Mouse (Mus musculus) cerebellum, adult 18-20 months (tissue): ENCODE measurements at regions not wholly inside any gene's neighbourhood (a gene's known extent, or its start where the extent isn't known, plus 50 kb on each side); places are given as distances from the start of the nearest gene placed in this dataset.

Experiments
- DNase-seq, 2 experiments: peaks; one replicate each; pipeline ENCODE4 v3.0.0; 2021

GRCm38 (mm10) chr10:25029387-25029915 lies 102.2 kb upstream of the Arg1 start:
- no peak for DNase-seq

GRCm38 (mm10) chr10:25023601-25024157 lies 96.4 kb upstream of the Arg1 start:
- peak; percentile 74 to 78 for DNase-seq

GRCm38 (mm10) chr10:25023044-25023540 lies 95.8 kb upstream of the Arg1 start:
- no peak for DNase-seq

DNA sequence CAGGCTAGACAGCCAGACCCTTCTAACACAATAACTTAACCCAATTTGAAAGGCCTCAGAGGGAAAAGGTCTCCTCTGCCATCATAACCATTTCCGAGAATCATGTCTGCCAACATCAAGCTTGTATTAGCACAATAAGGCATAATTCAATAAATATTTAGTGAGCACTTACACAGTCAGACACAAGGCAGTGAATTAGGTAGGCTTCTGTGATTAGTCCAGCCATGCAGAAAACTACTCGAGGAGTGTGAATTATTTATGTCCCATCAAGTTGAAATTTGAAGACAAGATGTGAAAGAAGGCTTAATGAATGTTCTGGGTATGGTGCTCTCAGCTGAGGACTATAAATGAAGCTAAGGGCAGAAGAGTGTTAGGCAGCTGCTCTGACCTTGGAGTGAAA lies 91.7 kb upstream of the Arg1 start:
- no peak for DNase-seq

DNA sequence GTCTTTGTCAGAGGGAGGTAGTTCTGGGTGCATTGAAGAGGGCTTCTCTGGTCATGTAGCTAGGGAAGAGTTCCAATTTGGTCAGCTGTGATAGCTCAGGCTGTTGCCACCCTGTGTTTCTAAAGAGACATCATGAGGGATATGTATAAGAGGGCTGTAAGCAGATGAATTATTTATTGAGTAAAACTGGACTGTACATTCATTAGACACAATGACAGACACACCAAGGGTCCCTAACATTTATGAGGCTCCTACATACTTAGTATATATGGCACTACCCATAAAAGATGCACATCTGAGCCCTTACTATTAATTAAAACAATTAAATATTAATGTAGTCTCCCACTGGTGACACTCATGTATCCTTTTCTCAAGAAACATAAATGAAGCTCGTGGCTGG lies 90.6 kb upstream of the Arg1 start:
- DNase-seq = no peak

DNA sequence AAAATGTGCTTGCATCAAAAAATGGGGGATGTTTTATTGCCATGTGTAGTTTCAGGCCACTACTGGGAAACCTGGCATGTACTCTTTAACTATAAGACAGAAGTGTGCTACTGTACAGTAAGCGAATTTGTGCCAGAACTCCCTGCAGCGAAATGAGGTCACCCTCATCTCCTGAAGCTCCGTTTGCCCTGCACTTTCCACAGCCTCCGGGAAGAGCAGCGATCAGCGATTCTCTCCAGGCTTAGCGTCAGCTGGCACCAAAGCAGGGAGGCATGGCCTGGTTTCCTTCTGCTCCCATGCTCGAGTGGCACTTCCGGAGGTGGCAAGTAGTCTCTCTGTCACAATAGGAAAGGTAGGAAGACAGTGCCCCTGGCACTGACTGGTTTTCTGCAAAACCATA lies 88.8 kb upstream of the Arg1 start:
- peak; percentile 91 to 97 for DNase-seq

GRCm38 (mm10) chr10:25012129-25012528 lies 84.8 kb upstream of the Arg1 start:
- DNase-seq = no peak

- no peak for DNase-seq
Observed at GRCm38 (mm10) chr10:25001299-25001698, 74.0 kb upstream of the Arg1 start.

GRCm38 (mm10) chr10:25000231-25001222 lies 73.2 kb upstream of the Arg1 start:
- DNase-seq = no peak

GRCm38 (mm10) chr10:24999807-25000206 lies 72.5 kb upstream of the Arg1 start:
- no peak for DNase-seq

DNA sequence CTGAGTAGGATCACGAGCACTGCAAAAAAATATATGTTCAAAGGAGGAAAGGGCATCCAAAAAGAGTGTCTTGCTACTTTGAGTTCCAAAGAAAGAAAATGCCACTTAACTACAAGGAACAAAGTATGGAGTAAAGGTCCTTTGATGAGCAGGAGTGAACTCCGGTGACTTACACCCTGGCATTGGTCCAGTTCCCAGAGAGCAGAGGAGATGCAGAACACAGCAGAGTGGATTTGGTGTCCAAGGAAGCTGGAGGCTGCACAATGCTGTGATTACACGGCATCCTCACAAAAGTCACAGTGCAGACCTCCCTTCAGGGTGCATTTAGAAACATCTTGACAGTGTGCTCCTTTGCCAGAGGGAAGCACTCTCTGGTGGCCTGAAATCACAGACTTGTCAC lies 70.4 kb upstream of the Arg1 start:
- DNase-seq = peak in 1 of 2 experiments; percentile 37

GRCm38 (mm10) chr10:24995751-24996150 lies 68.5 kb upstream of the Arg1 start:
- DNase-seq = no peak

DNA sequence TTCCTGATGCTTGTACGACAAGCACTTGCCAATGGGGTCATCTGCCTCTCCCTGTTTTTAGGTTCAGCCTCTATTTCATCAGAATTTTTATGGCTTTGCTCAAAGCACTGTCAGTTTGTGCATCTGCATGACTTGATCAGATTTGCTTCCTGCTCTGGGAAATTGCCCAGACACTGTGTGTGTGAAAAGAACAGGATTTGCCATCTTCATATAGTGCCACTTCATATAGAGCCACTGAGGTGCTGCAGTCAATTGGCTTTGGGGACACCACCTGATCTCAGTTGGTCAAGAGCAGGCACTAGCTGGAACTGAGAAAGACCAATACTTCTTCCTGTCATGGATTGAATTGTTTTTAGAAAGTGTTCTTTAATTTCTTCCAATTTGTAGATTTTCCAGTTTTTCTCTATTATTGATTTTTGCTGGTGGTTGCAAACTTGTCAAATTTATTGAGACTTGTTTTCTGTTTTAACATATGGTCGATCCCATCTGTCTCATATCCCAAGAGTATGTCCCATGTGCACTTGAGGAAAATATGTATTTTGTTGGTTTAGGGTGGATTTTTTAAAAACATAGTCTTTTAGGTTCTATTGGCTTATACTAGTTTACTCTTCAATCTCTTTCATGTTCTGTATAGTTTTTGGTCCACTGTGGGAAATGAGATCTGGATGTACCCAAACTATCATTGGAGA lies 62.8 kb upstream of the Arg1 start:
- peak; percentile 30 to 32 for DNase-seq

DNA sequence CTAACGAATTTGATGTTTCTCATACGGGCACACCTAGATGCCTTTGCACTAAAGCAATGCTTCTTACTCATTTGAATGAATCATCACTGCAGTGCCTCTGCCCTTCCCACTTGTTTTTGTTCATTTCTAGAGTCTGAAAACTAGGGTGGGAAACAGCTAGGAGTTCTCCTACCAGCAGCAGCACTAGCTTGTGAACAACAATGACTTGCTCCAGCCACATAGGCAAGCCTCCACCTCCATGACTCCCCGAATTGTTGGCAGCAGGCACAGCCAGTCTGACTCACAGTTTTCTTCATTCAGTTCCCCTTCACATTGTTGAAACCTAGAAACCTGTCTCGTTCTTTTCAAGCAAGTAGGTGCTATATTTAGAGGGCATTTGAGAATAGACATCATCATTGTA lies 57.5 kb upstream of the Arg1 start:
- no peak for DNase-seq

DNA sequence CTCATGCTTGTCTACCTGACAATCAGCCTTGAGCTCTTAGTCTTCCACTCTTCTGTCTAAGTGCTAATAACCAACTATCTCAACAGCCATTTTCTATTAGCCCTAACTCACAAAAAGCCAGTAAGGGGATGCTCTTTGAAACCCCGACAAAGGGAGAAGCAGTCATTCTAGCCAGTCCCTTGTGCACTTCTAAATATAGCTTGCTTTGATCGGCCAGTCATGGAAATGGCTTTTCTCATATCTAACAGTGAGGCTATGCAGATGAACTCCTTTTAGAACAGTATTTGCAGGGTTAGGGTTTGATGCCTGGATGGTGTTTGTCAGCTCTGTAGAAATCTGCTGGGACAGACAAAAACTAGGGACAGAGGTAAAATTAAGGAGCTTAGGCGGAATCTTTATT lies 54.5 kb upstream of the Arg1 start:
- no peak for DNase-seq
